Mouse (Mus musculus) cerebellum, adult 9-11 months (tissue): ENCODE data around the gene Gbp8.
"Not testable (repeated sequence)": the region's sequence is repeated elsewhere in the genome, so short reads cannot be mapped to it uniquely, and the experiment has no call there.

Source experiments
- DNase-seq: peaks from one replicate; pipeline ENCODE4 v3.0.0; 2022

Gene Gbp8

DNA sequence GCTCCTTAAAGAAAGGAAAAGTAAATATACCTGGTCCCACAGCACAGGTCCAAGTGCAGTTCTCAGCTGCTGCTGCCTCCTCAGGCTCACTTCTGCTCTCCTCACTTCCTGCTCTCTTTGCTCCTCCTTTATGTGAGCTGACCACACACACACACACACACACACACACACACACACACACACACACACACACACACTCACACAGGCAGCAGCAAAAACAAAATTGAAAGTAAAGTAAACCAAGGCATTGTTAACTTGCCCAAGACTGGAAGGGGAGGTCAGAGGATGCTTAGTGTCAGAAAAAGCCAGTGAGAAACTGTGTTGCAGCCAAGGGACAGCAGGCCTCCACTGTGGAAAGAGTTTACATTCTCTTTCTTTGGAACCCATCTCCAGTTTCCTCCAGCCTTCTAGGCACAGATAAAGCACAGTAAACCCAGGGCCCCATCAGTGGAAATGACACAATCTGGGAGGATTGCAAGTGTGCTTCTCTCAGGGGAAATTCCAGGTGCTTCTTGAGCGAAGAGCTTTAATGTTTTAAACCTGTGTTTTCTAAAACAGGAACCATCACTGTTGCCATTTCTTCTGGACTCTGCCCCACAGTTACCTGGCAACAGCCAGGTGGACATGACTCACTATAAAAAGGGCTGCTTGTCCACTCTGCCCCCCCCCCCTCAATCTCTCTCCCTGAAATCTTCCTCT is 85.7 kb downstream of the Gbp8 start:
- not testable (repeated sequence) for DNase-seq

DNA sequence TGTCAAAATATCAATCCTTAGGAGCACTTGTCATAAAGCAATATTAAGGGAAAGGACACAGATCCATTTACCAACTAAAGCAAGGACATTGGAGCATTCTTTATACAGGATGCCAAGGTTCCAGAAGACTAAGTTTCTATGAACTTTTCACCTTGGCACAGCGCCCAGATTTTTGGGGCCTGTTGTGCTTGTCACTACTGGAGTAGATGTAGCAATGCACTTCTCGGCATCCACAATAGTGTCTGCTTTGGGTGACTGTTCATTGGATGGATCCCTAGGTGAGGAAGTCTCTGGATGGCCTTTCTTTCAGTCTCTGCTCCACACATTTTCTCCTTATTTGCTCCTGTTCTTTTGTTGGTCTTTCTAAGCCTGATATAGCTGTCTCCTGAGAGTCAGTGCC is 107.0 kb downstream of the Gbp8 start:
- DNase-seq, result no peak

- no peak for DNase-seq
These were observed 126.8 kb downstream of the Gbp8 start for GRCm38 (mm10) chr5:105012551-105012950.

DNA sequence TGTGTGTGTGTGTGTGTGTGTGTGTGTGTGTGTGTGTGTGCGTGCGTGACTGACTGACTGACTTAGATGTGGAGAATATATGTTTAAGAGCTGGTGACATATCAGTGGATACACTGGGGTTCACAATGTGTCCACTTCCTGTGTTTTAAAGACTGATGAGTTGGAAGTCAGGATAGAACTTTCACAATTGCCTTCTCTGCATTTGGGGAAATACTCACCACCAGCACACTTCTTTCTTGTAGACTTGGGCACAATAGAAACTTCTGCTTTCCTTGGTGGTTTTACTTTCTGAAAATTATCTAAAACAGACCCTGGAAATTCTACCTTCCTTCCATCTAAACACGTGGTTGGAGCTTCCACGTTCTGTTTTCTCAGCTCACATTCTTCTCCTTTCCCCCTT is 127.8 kb downstream of the Gbp8 start:
- DNase-seq, result no peak

DNA sequence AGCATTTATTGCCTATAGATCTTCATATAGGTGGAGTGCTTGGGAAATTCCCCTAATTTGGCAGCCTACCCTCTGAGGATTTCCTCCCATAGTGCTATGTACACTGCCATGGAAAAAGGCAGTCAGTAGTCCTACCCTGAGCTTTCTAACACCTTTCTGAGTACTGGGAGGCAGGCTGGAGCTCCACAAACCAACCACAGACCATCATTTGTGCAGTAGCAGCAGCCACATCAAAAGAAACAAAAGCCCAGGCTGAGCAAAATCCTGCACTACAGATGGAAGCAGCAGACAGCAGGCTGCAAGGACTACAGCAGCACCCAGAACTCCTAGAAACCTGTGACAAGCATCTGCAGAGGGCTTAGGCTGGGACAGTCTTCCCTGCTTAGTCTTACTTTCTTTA is 129.0 kb downstream of the Gbp8 start:
- no peak for DNase-seq

DNA sequence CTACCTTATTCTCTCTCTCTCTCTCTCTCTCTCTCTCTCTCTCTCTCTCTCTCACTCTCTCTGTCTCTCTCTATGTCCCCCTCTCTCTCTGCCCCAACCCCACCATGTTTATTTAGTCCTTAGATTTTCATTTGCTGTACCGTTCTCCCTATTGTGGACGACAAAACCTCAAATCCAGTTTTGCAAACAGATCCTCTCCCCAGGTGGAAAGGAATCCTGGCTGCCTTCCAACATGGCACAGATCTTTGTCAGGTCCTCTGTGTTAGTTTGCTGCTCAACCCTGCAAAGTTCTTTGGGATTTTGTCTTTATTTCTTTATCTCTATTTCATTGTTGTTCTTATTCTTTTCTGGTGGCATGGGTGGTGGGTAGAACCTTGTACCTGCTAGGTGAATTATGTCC is 149.9 kb downstream of the Gbp8 start:
- no peak for DNase-seq

GRCm38 (mm10) chr5:104988000-104988399 is 151.3 kb downstream of the Gbp8 start:
- no peak for DNase-seq

DNA sequence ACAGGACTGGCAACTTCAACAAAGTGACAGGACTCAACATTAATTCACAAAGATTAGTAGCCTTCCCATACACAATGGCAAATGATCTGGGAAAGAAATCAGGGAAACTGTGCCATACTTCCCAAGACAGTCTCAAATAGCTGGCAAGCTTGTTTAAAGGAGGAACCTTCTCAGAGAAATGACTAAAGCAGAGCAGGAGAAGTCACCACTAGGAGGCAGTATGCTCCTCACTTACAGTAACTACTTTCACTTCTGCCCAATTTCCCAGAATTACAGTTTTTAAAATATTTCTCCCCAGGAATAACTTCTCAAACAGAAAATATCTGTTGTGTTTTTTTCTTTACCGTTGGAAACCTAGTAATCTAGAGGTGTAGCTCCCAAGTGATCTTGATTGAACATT is 152.6 kb downstream of the Gbp8 start:
- peak; percentile 3 for DNase-seq

DNA sequence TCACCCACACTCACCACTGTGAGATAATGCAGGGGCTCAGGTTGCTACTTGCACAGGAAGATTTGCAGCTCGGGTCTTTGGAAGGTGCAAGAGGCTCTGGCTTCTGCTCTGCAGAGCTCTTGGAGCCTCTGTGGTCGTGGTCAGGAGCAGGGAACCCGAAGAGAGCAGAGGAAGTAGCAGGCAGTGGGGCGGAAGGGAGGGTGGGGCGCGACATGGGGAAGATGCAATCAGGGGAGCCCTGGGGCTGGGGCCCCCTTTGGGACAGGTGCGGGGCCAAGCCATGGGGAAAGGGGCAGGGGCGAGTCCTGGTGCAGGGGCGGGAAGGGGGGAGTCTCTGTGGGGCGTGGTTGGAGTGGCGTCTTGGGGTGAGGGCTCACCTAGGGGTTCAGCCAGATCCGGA is 156.8 kb downstream of the Gbp8 start, which contains the start of gene Abcg3:
Abcg3 (minus strand) TSS at position 184 of the 400 bp plus-strand sequence.
- no peak for DNase-seq

- no peak for DNase-seq
These were observed 160.3 kb downstream of the Gbp8 start for GRCm38 (mm10) chr5:104979040-104979513.
